ENCODE assay signal across 11 mouse cellular contexts in genomic region chr4:86953519-86953918, GRCm38 (mm10).
DNase-seq lines count a peak whose midpoint lies in the region; ATAC-seq and TF ChIP-seq lines count a peak whose summit lies in the region.
"Had no signal": no experiment of that assay in that cellular context is flagged by ENCODE, and none has a peak within 500 bp of the region (broad histone marks: within the 10 kb centered on the region; RNA-seq: fewer than 3 reads in every experiment).

No protein-coding gene starts in this region.

- no peak overlapping the region for H3K4me3 ChIP-seq in layer of hippocampus, adult 2 months
- no peak overlapping the region for H3K4me3 ChIP-seq in bone marrow, adult 2 months (replicated peaks; ENCODE audit: control insufficient read depth, low read depth, low read length)
- H3K4me3 ChIP-seq in forebrain, embryonic 12.5 days (replicated peaks) = no peak overlapping the region
- H3K4me3 ChIP-seq: erythroblast, embryonic 14.5 days; heart, embryonic 15.5 days; liver, embryonic 13.5 days had no signal

- H3K4me1 ChIP-seq in bone marrow, adult 2 months (ENCODE audit: control insufficient read depth, insufficient read depth, low read length) = no peaks in the 10 kb centered on the region
- H3K4me1 ChIP-seq in forebrain, embryonic 12.5 days = peaks cover 2% of the 10 kb centered on the region; the same call in 1 of the 2 replicates
- H3K4me1 ChIP-seq: liver, embryonic 13.5 days had no signal

- peak; percentile 10 to 19 for DNase-seq in frontal cortex, postnatal 36 days (ENCODE audit: low spot score in 2 of 2)
- DNase-seq in frontal cortex, postnatal 25 days (ENCODE audit: low spot score in 2 of 2) = no peak
- DNase-seq in layer of hippocampus, adult 2 months (ENCODE audit: low spot score in 2 of 2) = no peak
- DNase-seq in layer of hippocampus, postnatal 25 days (ENCODE audit: extremely low spot score in 1 of 2, low spot score in 1 of 2) = no peak
- peak; percentile 11 for DNase-seq in A20 (ENCODE audit: low read depth, low spot score)
- no peak for DNase-seq in c-Kit-positive CD71-positive TER-119-positive erythroid progenitor cells, embryonic 14.5 days (ENCODE audit: low spot score)
- DNase-seq: liver, embryonic 13.5 days had no signal

- no peak for TF ChIP-seq POLR2A in bone marrow, adult 2 months (IDR thresholded peaks at IDR 0.05; ENCODE audit: borderline replicate concordance, control insufficient read depth, low read depth, low read length)

- 70% methylated on average over 5 of the region's 5 CpGs for WGBS in bone marrow, adult 2 months
- 64% methylated on average over 5 of the region's 5 CpGs for WGBS in forebrain, embryonic 12.5 days

- no peak for ATAC-seq in forebrain, embryonic 12.5 days (ENCODE audit: low FRiP score)

- H3K27ac ChIP-seq in layer of hippocampus, adult 2 months = no peak overlapping the region
- H3K27ac ChIP-seq in bone marrow, adult 2 months (ENCODE audit: control insufficient read depth, insufficient read depth, low read depth, low read length, poor library complexity) = no peak overlapping the region
- H3K27ac ChIP-seq in forebrain, embryonic 12.5 days = no peak overlapping the region
- H3K27ac ChIP-seq: heart, embryonic 15.5 days; liver, embryonic 13.5 days had no signal

- no peaks in the 10 kb centered on the region for H3K9me3 ChIP-seq in forebrain, embryonic 12.5 days
- H3K9me3 ChIP-seq: heart, embryonic 15.5 days; liver, embryonic 13.5 days had no signal

- no peaks in the 10 kb centered on the region for H3K27me3 ChIP-seq in forebrain, embryonic 12.5 days
- H3K27me3 ChIP-seq: heart, embryonic 15.5 days; liver, embryonic 13.5 days had no signal

- TF ChIP-seq CTCF in layer of hippocampus, adult 2 months (conservative IDR thresholded peaks at IDR 0.05) = peak; percentile 54
- 0 out of 2 replicates have a peak, but pooled peaks have one; percentile 10 for TF ChIP-seq CTCF in bone marrow, adult 2 months (IDR thresholded peaks at IDR 0.05; ENCODE audit: control insufficient read depth, insufficient read depth, low read length)

- H3K9ac ChIP-seq in forebrain, embryonic 12.5 days = no peak overlapping the region
- H3K9ac ChIP-seq: heart, embryonic 15.5 days; liver, embryonic 13.5 days had no signal

- H3K36me3 ChIP-seq in forebrain, embryonic 12.5 days (replicated peaks) = no peaks in the 10 kb centered on the region
- H3K36me3 ChIP-seq: heart, embryonic 15.5 days; liver, embryonic 13.5 days had no signal

- no peak overlapping the region for H3K4me2 ChIP-seq in forebrain, embryonic 12.5 days
- H3K4me2 ChIP-seq: heart, embryonic 15.5 days; liver, embryonic 13.5 days had no signal

Comparison
In these comparisons a context has a peak if more than half of its experiments do, and no peak if none do; other contexts are left out.
1. DNase-seq: peak in frontal cortex, postnatal 36 days (2 of 2) and A20 (single experiment); none in frontal cortex, postnatal 25 days (0 of 2), layer of hippocampus, adult 2 months (0 of 2), layer of hippocampus, postnatal 25 days (0 of 2) and c-Kit-positive CD71-positive TER-119-positive erythroid progenitor cells, embryonic 14.5 days (single experiment).